Mouse (Mus musculus) bone marrow macrophage, adult 2 months (primary cell): ENCODE results near the gene Ube2q1.

Experiments
- CTCF ChIP-seq: IDR thresholded peaks from 2 replicates; pipeline ENCODE4 v1.5.1; 2012; ENCODE audit warnings: low read depth, mild to moderate bottlenecking, low read length, moderate library complexity
- POLR2A ChIP-seq: IDR thresholded peaks from 2 replicates; pipeline ENCODE4 v1.6.1; 2012; ENCODE audit warnings: mild to moderate bottlenecking, low read depth, low read length, borderline replicate concordance

- no peak for TF ChIP-seq POLR2A
- peak; percentile 91 for TF ChIP-seq CTCF
These were observed 11.8 kb downstream of the Ube2q1 start for GRCm38 (mm10) chr3:89784991-89785753.
